Mouse (Mus musculus) CH12.LX (cell line): Measurements from ENCODE around the gene Chd1. TPM values are rescaled to one million over a fixed set of nuclear protein-coding genes. Genes with fewer than 3 reads are reported as not detected.

Source experiments
- DNase-seq: peaks from one replicate; pipeline ENCODE4 v3.0.0-alpha.2; 2013; ENCODE audit errors: extremely low read depth
- H3K27ac ChIP-seq: 2 replicates; pipeline ENCODE4 v1.5.1; 2012; ENCODE audit warnings: low read depth, mild to moderate bottlenecking, control low read depth, moderate library complexity; ENCODE audit not compliant: insufficient read depth
- H3K27me3 ChIP-seq: replicated peaks from 2 replicates; pipeline ENCODE3; 2012; ENCODE audit warnings: inconsistent platforms
- H3K36me3 ChIP-seq, 2 experiments: replicated peaks in 1 of 2; 2 replicates each; pipeline versions ENCODE3 to v1.6.1; 2012; ENCODE audit warnings: inconsistent platforms in 1 of 2, low read length in 1 of 2, mild to moderate bottlenecking in 1 of 2, mixed read lengths in 1 of 2, moderate library complexity in 1 of 2; ENCODE audit not compliant: control insufficient read depth in 1 of 2, insufficient read depth in 1 of 2
- H3K4me1 ChIP-seq, 2 experiments: 2 replicates each; pipeline ENCODE4 v1.6.1; 2012; ENCODE audit warnings: inconsistent platforms in 1 of 2, moderate library complexity in 1 of 2; ENCODE audit not compliant: insufficient read depth in 2 of 2, control insufficient read depth in 1 of 2
- H3K4me2 ChIP-seq: 2 replicates; pipeline ENCODE4 v1.6.1; 2012; ENCODE audit warnings: low read depth, mild to moderate bottlenecking, control low read depth; ENCODE audit not compliant: poor library complexity, insufficient read depth, severe bottlenecking
- H3K4me3 ChIP-seq, 3 experiments: fragments of 150-350 bp in 1 of 3; sonication (generic) in 1 of 3; replicated peaks in 1 of 3; 2 replicates each; pipeline versions ENCODE3 to v1.5.1; 2011 to 2012; ENCODE audit warnings: low read depth in 2 of 3, low read length in 2 of 3, mild to moderate bottlenecking in 2 of 3, moderate library complexity in 2 of 3, control low read depth in 1 of 3, improper control_type of control experiment in 1 of 3, inconsistent platforms in 1 of 3, mixed read lengths in 1 of 3; ENCODE audit not compliant: poor library complexity in 1 of 3
- H3K79me2 ChIP-seq: replicated peaks from 2 replicates; pipeline ENCODE4 v1.6.1; 2012; ENCODE audit warnings: mild to moderate bottlenecking, moderate library complexity; ENCODE audit not compliant: control insufficient read depth, poor library complexity, insufficient read depth, severe bottlenecking; ENCODE audit errors: extremely low read depth
- H3K9ac ChIP-seq: 2 replicates; pipeline ENCODE4 v1.6.1; 2012; ENCODE audit warnings: low read depth, mild to moderate bottlenecking, control low read depth, moderate library complexity; ENCODE audit not compliant: insufficient read depth
- H3K9me3 ChIP-seq: replicated peaks from 2 replicates; pipeline ENCODE3; 2012; ENCODE audit warnings: low read length, inconsistent platforms, mixed read lengths
- CHD1 ChIP-seq: IDR thresholded peaks from 2 replicates; pipeline ENCODE4 v1.6.1; 2012; ENCODE audit warnings: low read depth, low read length, improper control_type of control experiment, inconsistent platforms
- CHD2 ChIP-seq: IDR thresholded peaks from 2 replicates; pipeline ENCODE4 v1.6.1; 2011; ENCODE audit warnings: low read length, improper control_type of control experiment
- CTCF ChIP-seq, 2 experiments: IDR thresholded peaks in 1 of 2; conservative IDR thresholded peaks in 1 of 2; 2 replicates each; pipeline ENCODE4 v1.5.1; 2011 to 2012; ENCODE audit warnings: low read depth in 2 of 2, low read length in 2 of 2, improper control_type of control experiment in 1 of 2, inconsistent platforms in 1 of 2, mild to moderate bottlenecking in 1 of 2, moderate library complexity in 1 of 2
- EP300 ChIP-seq: IDR thresholded peaks from 2 replicates; pipeline ENCODE4 v1.6.1; 2011; ENCODE audit warnings: low read length, improper control_type of control experiment
- HCFC1 ChIP-seq: IDR thresholded peaks from 2 replicates; pipeline ENCODE4 v1.6.1; 2012; ENCODE audit warnings: low read depth, mild to moderate bottlenecking, inconsistent platforms, low read length, improper control_type of control experiment
- IRF4 ChIP-seq: IDR thresholded peaks from 2 replicates; pipeline ENCODE4 v1.6.1; 2014; ENCODE audit warnings: low read depth, mild to moderate bottlenecking, inconsistent platforms, low read length, improper control_type of control experiment
- MAFK ChIP-seq: IDR thresholded peaks from 2 replicates; pipeline ENCODE4 v1.6.1; 2011; ENCODE audit warnings: low read length, improper control_type of control experiment; ENCODE audit not compliant: insufficient replicate concordance
- MEF2A ChIP-seq: IDR thresholded peaks from 2 replicates; pipeline ENCODE4 v1.6.1; 2014; ENCODE audit warnings: low read depth, mild to moderate bottlenecking, inconsistent platforms, low read length, improper control_type of control experiment, borderline replicate concordance
- MXI1 ChIP-seq: IDR thresholded peaks from 2 replicates; pipeline ENCODE4 v1.6.1; 2011; ENCODE audit warnings: mild to moderate bottlenecking, low read depth, low read length, improper control_type of control experiment
- NELFE ChIP-seq: IDR thresholded peaks from 2 replicates; pipeline ENCODE4 v1.6.1; 2011; ENCODE audit warnings: low read depth, low read length, improper control_type of control experiment
- POLR2A ChIP-seq: IDR thresholded peaks from 2 replicates; pipeline ENCODE4 v1.6.1; 2011; ENCODE audit warnings: low read depth, mild to moderate bottlenecking, improper control_type of control experiment, low read length
- RAD21 ChIP-seq: IDR thresholded peaks from 2 replicates; pipeline ENCODE4 v1.6.1; 2011; ENCODE audit warnings: low read depth, mild to moderate bottlenecking, low read length, improper control_type of control experiment, moderate library complexity
- SIN3A ChIP-seq: IDR thresholded peaks from 2 replicates; pipeline ENCODE4 v1.6.1; 2012; ENCODE audit warnings: low read length, improper control_type of control experiment, inconsistent platforms
- SMC3 ChIP-seq: IDR thresholded peaks from 2 replicates; pipeline ENCODE4 v1.6.1; 2011; ENCODE audit warnings: low read depth, low read length, improper control_type of control experiment
- TCF12 ChIP-seq: IDR thresholded peaks from 2 replicates; pipeline ENCODE4 v1.6.1; 2014; ENCODE audit warnings: low read depth, mild to moderate bottlenecking, inconsistent platforms, low read length, improper control_type of control experiment
- ZC3H11A ChIP-seq: IDR thresholded peaks from 2 replicates; pipeline ENCODE4 v1.6.1; 2012; ENCODE audit warnings: low read depth, mild to moderate bottlenecking, inconsistent platforms, low read length, improper control_type of control experiment
- dilution Hi-C: fragments of 300-500 bp; cut with MboI; formaldehyde crosslinking; loops from 2 replicates; pipeline ENCODE4 v1.14.3; 2020; ENCODE audit warnings: low sequenced_read_pairs; ENCODE audit not compliant: extremely low pct_unique_long_range_greater_than_20kb, extremely low pct_ligation_motif_present
- in situ Hi-C: fragments of 300-500 bp; cut with MboI; formaldehyde crosslinking; loops from 3 replicates; pipeline ENCODE4 v1.14.3; 2019; ENCODE audit warnings: low sequenced_read_pairs, low pct_ligation_motif_present, low pct_unique_long_range_greater_than_20kb, mixed read lengths
- polyA plus RNA-seq: library from polyadenylated mRNA; unstranded; fragments of >175 nt; gene quantifications from 2 replicates; pipeline ENCODE4 v1.2.1, GENCODE M21; 2012; ENCODE audit warnings: low read depth; ENCODE audit not compliant: insufficient read length
- total RNA-seq, 2 experiments: library from RNA; depleted of rRNA; stranded (reverse); fragments of 300-350 nt in 1 of 2; fragments of >200 nt in 1 of 2; gene quantifications; 2 replicates each; pipeline ENCODE4 v1.2.3; 2012 to 2014

Gene Chd1
- total and polyA plus RNA-seq, 3 experiments = 29.6 to 45.0 (median 32.0) TPM

DNA sequence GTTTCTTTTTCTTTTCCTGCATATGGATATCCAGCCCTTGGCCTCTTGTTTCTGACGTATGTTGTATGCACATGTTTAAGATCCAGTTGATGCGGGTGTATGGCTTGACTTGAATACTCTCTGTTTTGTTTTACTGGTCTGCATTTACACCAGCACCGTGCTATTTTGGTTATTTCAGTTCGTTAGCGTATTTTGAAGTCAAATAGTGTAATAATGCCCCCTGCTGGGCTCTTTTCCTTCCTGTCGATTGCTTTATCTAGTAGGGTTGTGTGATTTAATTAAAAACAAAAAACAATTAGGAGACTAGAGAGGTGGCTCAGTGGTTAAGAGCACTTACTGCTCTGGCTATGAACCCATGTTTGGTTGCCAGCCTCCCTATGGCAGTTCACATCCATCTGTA, 73.2 kb downstream of the Chd1 start:
- peak; percentile 83 for TF ChIP-seq RAD21
- TF ChIP-seq ZC3H11A = peak; percentile 11; the same call in 1 of the 2 replicates
- peak; percentile 18 to 81; a peak in 2 of 4 replicates for TF ChIP-seq CTCF (conservative IDR thresholded peaks at IDR 0.05 in 1 of 2, IDR thresholded peaks at IDR 0.05 in 1 of 2; ENCODE audit: low read depth in 2 of 2, low read length in 2 of 2)
- no peak for TF ChIP-seq CHD2
- TF ChIP-seq POLR2A = no peak
- TF ChIP-seq IRF4 = peak; percentile 28; the same call in 1 of the 2 replicates
- no peak for TF ChIP-seq SIN3A
- TF ChIP-seq SMC3 = peak; percentile 62
- TF ChIP-seq MEF2A = peak; percentile 47; the same call in 1 of the 2 replicates
- TF ChIP-seq CHD1 = no peak
- Histone ChIP-seq H3K79me2 (no peaks in the 10 kb centered on the region), H3K4me1 (peaks cover 4 to 36% of the 10 kb centered on the region in 2 experiments), H3K9ac (no peak overlapping the region), H3K27me3 (no peaks in the 10 kb centered on the region), H3K36me3 (no peaks in the 10 kb centered on the region), H3K9me3 (no peaks in the 10 kb centered on the region), H3K4me2 (peak overlapping the region; percentile 71), H3K4me3 (no peak overlapping the region), H3K27ac (no peak overlapping the region)
- in situ Hi-C loops (no loop called here), dilution Hi-C loops (no loop called here)
- DNase-seq = peak; percentile 72

DNA sequence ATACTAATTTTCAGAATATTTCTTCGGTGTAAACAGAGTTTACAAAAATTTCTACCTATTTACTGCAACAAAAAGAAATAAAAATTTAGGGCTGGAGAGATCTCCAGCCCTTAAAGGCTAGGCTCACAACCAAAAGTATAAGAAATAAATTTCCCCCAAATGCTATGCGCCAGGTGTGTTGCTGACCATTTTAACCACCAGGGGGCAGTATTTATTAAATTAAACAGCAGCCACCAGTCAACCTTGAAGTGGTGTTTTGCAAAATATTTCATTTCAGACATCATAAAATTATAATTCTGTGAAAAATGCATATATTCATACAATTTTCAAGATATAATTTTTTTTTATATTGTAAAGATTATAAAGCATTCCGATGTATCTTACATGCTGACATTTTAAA, 82.3 kb downstream of the Chd1 start:
- TF ChIP-seq NELFE = no peak
- peak; percentile 66 for TF ChIP-seq SMC3
- TF ChIP-seq CHD1 = no peak
- TF ChIP-seq HCFC1 = no peak
- TF ChIP-seq TCF12 = no peak
- peak; percentile 38 to 74 for TF ChIP-seq CTCF (conservative IDR thresholded peaks at IDR 0.05 in 1 of 2, IDR thresholded peaks at IDR 0.05 in 1 of 2; ENCODE audit: low read depth in 2 of 2, low read length in 2 of 2)
- TF ChIP-seq MXI1 = no peak
- TF ChIP-seq ZC3H11A = 0 out of 2 replicates have a peak, but pooled peaks have one; percentile 24
- peak; percentile 81 for TF ChIP-seq RAD21
- no peak for TF ChIP-seq MAFK
- TF ChIP-seq EP300 = no peak
- H3K4me1 ChIP-seq = no peaks in the 10 kb centered on the region
- H3K36me3 ChIP-seq = no peaks in the 10 kb centered on the region
- no peak overlapping the region for H3K27ac ChIP-seq
- peaks cover 3% of the 10 kb centered on the region for H3K9me3 ChIP-seq
- in situ Hi-C loops = no loop called here
- H3K79me2 ChIP-seq = no peaks in the 10 kb centered on the region
- no peaks in the 10 kb centered on the region for H3K27me3 ChIP-seq
- no peak overlapping the region for H3K4me3 ChIP-seq
- H3K4me2 ChIP-seq = no peak overlapping the region
- DNase-seq = peak; percentile 58
- no peak overlapping the region for H3K9ac ChIP-seq
- dilution Hi-C loops = no loop called here
